ENCODE assay signal across 26 mouse cellular contexts in the genomic region with DNA sequence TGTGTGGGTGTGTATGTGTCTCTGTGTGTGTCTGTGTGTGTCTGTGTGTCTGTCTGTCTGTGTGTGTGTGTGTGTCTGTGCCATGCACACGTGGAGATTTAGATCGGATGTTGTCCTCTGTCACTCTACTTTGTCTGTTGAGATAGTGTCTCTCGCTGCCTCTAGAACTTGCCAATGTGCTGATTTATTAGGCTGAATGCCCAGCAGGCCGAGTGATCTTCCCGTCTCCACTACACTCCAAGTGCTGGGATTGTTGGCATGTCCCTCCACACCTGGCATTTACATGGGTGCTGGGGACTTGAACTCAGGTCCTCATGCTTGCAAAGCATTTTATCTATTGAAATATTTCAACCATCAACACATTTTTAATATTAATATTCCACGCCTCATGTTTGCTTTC. TPM values are rescaled to one million over a fixed set of nuclear protein-coding genes. Genes with fewer than 3 reads are reported as not detected.
A peak's percentile ranks its signal among the peaks of the same experiment; 100 is the strongest.
DNase-seq lines count a peak whose midpoint lies in the region; ATAC-seq and TF ChIP-seq lines count a peak whose summit lies in the region.
"Had no signal": no experiment of that assay in that cellular context is flagged by ENCODE, and none has a peak within 500 bp of the region (broad histone marks: within the 10 kb centered on the region; RNA-seq: fewer than 3 reads in every experiment).

No protein-coding gene starts in this region.

- H3K9me3 ChIP-seq in heart, embryonic 13.5 days: no peaks in the 10 kb centered on the region
- H3K9me3 ChIP-seq in megakaryocyte, embryonic 14.5 days: no peaks in the 10 kb centered on the region
- H3K9me3 ChIP-seq: embryonic facial prominence, embryonic 15.5 days; forebrain, embryonic 10.5 days; heart, embryonic 10.5 days; hindbrain, embryonic 10.5 days; hindbrain, embryonic 15.5 days had no signal

- peaks cover 52% of the 10 kb centered on the region for H3K4me1 ChIP-seq in heart, embryonic 13.5 days
- peaks cover 95% of the 10 kb centered on the region for H3K4me1 ChIP-seq in megakaryocyte, embryonic 14.5 days
- H3K4me1 ChIP-seq: hindbrain, embryonic 15.5 days had no signal

- 54% methylated on average over 6 of the region's 6 CpGs for WGBS in heart, embryonic 13.5 days

- no peaks in the 10 kb centered on the region for H3K36me3 ChIP-seq in heart, embryonic 13.5 days
- peaks cover 38% of the 10 kb centered on the region for H3K36me3 ChIP-seq in megakaryocyte, embryonic 14.5 days (replicated peaks; ENCODE audit: low read length)
- H3K36me3 ChIP-seq: embryonic facial prominence, embryonic 15.5 days; forebrain, embryonic 10.5 days; heart, embryonic 10.5 days; hindbrain, embryonic 10.5 days; hindbrain, embryonic 15.5 days had no signal

- DNase-seq in heart, adult 8-10 months (ENCODE audit: low spot score): no peak
- DNase-seq in layer of hippocampus, adult 2 months (ENCODE audit: low spot score in 2 of 2): no peak
- DNase-seq in layer of hippocampus, adult 18-20 months (ENCODE audit: low spot score in 2 of 2): no peak
- DNase-seq in ovary, adult 18-20 months (ENCODE audit: low spot score): no peak
- DNase-seq: adrenal gland, adult 8-10 months; adrenal gland, postnatal 36 days; cerebellum, adult 11 months; cerebellum, adult 8-10 months; cerebellum, postnatal 14 days; embryo, embryonic 11 days; gastrocnemius, postnatal 10 days had no signal

- H3K4me2 ChIP-seq in heart, embryonic 13.5 days: no peak overlapping the region
- H3K4me2 ChIP-seq: embryonic facial prominence, embryonic 15.5 days; hindbrain, embryonic 15.5 days had no signal

- H3K4me3 ChIP-seq in heart, embryonic 13.5 days: no peak overlapping the region
- no peak overlapping the region for H3K4me3 ChIP-seq in layer of hippocampus, adult 2 months
- peak overlapping the region; percentile 21 for H3K4me3 ChIP-seq in megakaryocyte, embryonic 14.5 days (replicated peaks)
- H3K4me3 ChIP-seq: embryonic facial prominence, embryonic 15.5 days; erythroblast, embryonic 14.5 days; forebrain, embryonic 10.5 days; heart, embryonic 10.5 days; hindbrain, embryonic 10.5 days; hindbrain, embryonic 15.5 days had no signal

- TF ChIP-seq CTCF in layer of hippocampus, adult 2 months (conservative IDR thresholded peaks at IDR 0.05): no peak

- no peak for ATAC-seq in heart, embryonic 13.5 days (ENCODE audit: extremely low read depth, insufficient number of reproducible peaks, low FRiP score, low TSS enrichment)
- ATAC-seq in megakaryocyte, adult 5-6 weeks (ENCODE audit: poor library complexity, severe bottlenecking): no peak
- ATAC-seq: forebrain, embryonic 14.5 days; intestine, embryonic 16.5 days had no signal

- peak overlapping the region; percentile 56; the same call in 1 of the 2 replicates for H3K9ac ChIP-seq in heart, embryonic 13.5 days
- H3K9ac ChIP-seq: embryonic facial prominence, embryonic 15.5 days; hindbrain, embryonic 15.5 days had no signal

- no peaks in the 10 kb centered on the region for H3K27me3 ChIP-seq in heart, embryonic 13.5 days (replicated peaks)
- no peaks in the 10 kb centered on the region for H3K27me3 ChIP-seq in megakaryocyte, embryonic 14.5 days (replicated peaks)
- H3K27me3 ChIP-seq: embryonic facial prominence, embryonic 15.5 days; hindbrain, embryonic 15.5 days had no signal

- 0 out of 2 replicates have a peak overlapping the region, but pooled peaks have one; percentile 28 for H3K27ac ChIP-seq in heart, embryonic 13.5 days (replicated peaks)
- H3K27ac ChIP-seq in layer of hippocampus, adult 2 months: peak overlapping the region; percentile 91
- H3K27ac ChIP-seq: embryonic facial prominence, embryonic 15.5 days; forebrain, embryonic 10.5 days; heart, embryonic 10.5 days; hindbrain, embryonic 10.5 days; hindbrain, embryonic 15.5 days had no signal

RNA-seq across cellular contexts. Expression of a gene that starts 9.2 kb away (rescaled TPM):
- polyA plus RNA-seq in heart, embryonic 13.5 days (2015; fragmentation: Nextera tagmentation; extraction: Ambion mirVana): 21.6 and 23.6 TPM in 2 replicates
- total RNA-seq in heart, adult 8-10 months (2022): 10 to 100 TPM; 79.8 to 88.1 (median 84.4) TPM
- 10 to 100 TPM; 87.9 to 88.8 TPM for total RNA-seq in layer of hippocampus, adult 2 months (2021)
- 10 to 100 TPM; 78.6 to 84.7 TPM for total RNA-seq in layer of hippocampus, adult 18-20 months (2021)
- polyA plus RNA-seq in megakaryocyte, embryonic 14.5 days (2012; ENCODE audit: insufficient read depth, low replicate concordance): 67.6 and 164 TPM in 2 replicates
- 91.2 and 103 TPM in 2 replicates for total RNA-seq in megakaryocyte, adult 5-6 weeks (2015)
- total RNA-seq in megakaryocyte, adult 5-6 weeks (2017): 21.2 and 38.7 TPM in 2 replicates

RNA-seq across cellular contexts. Expression of a gene that starts 51.7 kb away (rescaled TPM):
- not detected in 2 replicates for polyA plus RNA-seq in heart, embryonic 13.5 days (2015; fragmentation: Nextera tagmentation; extraction: Ambion mirVana)
- total RNA-seq in heart, adult 8-10 months (2022): 1 to 10 TPM in 3 of 4 experiments, under 1 TPM in 1; 0.88 to 5.5 (median 3.0) TPM
- not detected for total RNA-seq in layer of hippocampus, adult 2 months (2021)
- total RNA-seq in layer of hippocampus, adult 18-20 months (2021): not detected
- not detected in 2 replicates for polyA plus RNA-seq in megakaryocyte, embryonic 14.5 days (2012; ENCODE audit: insufficient read depth, low replicate concordance)
- not detected in 2 replicates for total RNA-seq in megakaryocyte, adult 5-6 weeks (2015)
- not detected in 2 replicates for total RNA-seq in megakaryocyte, adult 5-6 weeks (2017)
- total RNA-seq: common myeloid progenitor, adult 5-6 weeks; granulocyte monocyte progenitor cell, adult 5-6 weeks had no signal
- polyA plus RNA-seq: brain, embryonic 14.5 days; embryonic facial prominence, embryonic 11.5 days; erythroblast, embryonic 14.5 days; forebrain, embryonic 10.5 days; forebrain, embryonic 14.5 days; heart, embryonic 10.5 days; hindbrain, embryonic 10.5 days; hindbrain, embryonic 15.5 days had no signal
